Mouse (Mus musculus) heart, postnatal 10 days (tissue): ENCODE results near the gene Hoxb13. TPM values are rescaled to one million over a fixed set of nuclear protein-coding genes. Genes with fewer than 3 reads are reported as not detected.

ENCODE experiments used
- DNase-seq, 2 experiments: peaks; one replicate each; pipeline ENCODE4 v3.0.0; 2021
- intact Hi-C: fragments of 180-260 bp; cut with DNase I; formaldehyde crosslinking; loops from one replicate; pipeline ENCODE4 v1.15.1; 2025
- total RNA-seq, 2 experiments: library from RNA; stranded (reverse); gene quantifications; 2 replicates each; pipeline ENCODE4 v1.2.3; 2021

Gene Hoxb13
- total RNA-seq, 2 experiments from 2014 or later, result not detected

DNA sequence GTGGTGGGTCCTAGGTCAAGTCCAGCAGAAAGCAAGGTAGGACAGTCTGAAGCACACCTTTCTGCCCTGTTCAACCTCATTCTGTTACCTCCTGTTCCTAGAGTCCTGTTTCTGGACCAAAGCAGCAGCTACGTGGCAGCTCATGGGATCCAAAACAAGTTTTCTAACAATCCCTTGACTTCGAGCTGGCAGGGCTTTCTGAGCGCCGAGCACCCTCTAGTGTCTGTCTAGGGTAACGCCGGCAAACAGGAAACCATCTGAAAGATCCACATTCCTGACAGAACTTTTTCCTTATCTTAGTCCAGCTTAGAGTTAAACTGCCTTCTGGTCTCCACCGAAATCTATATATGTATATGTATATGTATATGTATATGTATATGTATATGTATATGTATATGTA lies 46.1 kb downstream of the Hoxb13 start:
- DNase-seq, result peak; percentile 39 to 69

More for the DNA sequence above, 46.1 kb downstream of the Hoxb13 start:
- intact Hi-C loops, result loop anchor here (1.0 to 2.0 kb wide), 2 partner anchors 95 to 147 kb away; no protein-coding TSS in a partner anchor

Other genes with a start within 250 kb of the Hoxb13 start
- under 1 TPM; 0.45 to 0.72 TPM for gene Igf2bp1, start 188.4 kb upstream of the Hoxb13 start, total RNA-seq
- gene Gip, start 169.8 kb upstream of the Hoxb13 start, total RNA-seq, result not detected
- 10 to 100 TPM; 54.3 to 56.9 TPM for gene Snf8, start 159.4 kb upstream of the Hoxb13 start, total RNA-seq
- gene Ube2z, start 128.9 kb upstream of the Hoxb13 start, total RNA-seq, result 10 to 100 TPM; 41.6 to 46.4 TPM
- gene Atp5g1, start 118.6 kb upstream of the Hoxb13 start, total RNA-seq, result 1,000 to 10,000 TPM; 2,962 to 2,967 TPM
- not detected for gene Calcoco2, start 82.4 kb upstream of the Hoxb13 start, total RNA-seq
- not detected for gene Ttll6, start 60.5 kb upstream of the Hoxb13 start, total RNA-seq
- gene Hoxb9, start 77.1 kb downstream of the Hoxb13 start, total RNA-seq, result not detected
- gene Hoxb8, start 87.6 kb downstream of the Hoxb13 start, total RNA-seq, result not detected
- not detected for gene Hoxb7, start 92.3 kb downstream of the Hoxb13 start, total RNA-seq
- gene Hoxb6, start 98.2 kb downstream of the Hoxb13 start, total RNA-seq, result not detected
- gene Hoxb5, start 109.0 kb downstream of the Hoxb13 start, total RNA-seq, result under 1 TPM; 0.45 to 0.62 TPM
- gene Hoxb4, start 124.0 kb downstream of the Hoxb13 start, total RNA-seq, result 1 to 10 TPM; 1.1 TPM
- 1 to 10 TPM; 1.1 TPM for gene Hoxb3, start 129.0 kb downstream of the Hoxb13 start, total RNA-seq
- 1 to 10 TPM; 1.6 to 1.7 TPM for gene Hoxb2, start 156.2 kb downstream of the Hoxb13 start, total RNA-seq
- gene Hoxb1, start 171.4 kb downstream of the Hoxb13 start, total RNA-seq, result not detected